Mouse (Mus musculus) C2C12 (cell line): ENCODE measurements at regions not wholly inside any gene's neighbourhood (a gene's known extent, or its start where the extent isn't known, plus 50 kb on each side); places are given as distances from the start of the nearest gene placed in this dataset.

Experiments
- H3K27me3 ChIP-seq: one replicate; pipeline ENCODE4 v1.6.1; 2011; ENCODE audit not compliant: control insufficient read depth, insufficient read depth, insufficient read length
- H3K36me3 ChIP-seq: one replicate; pipeline ENCODE4 v1.6.1; 2011; ENCODE audit not compliant: control insufficient read depth, insufficient read depth
- H3K4me3 ChIP-seq: one replicate; pipeline ENCODE4 v1.5.1; 2011; ENCODE audit warnings: mild to moderate bottlenecking, control low read depth; ENCODE audit not compliant: poor library complexity, insufficient read depth, severe bottlenecking
- H3K79me2 ChIP-seq: one replicate; pipeline ENCODE4 v1.6.1; 2011; ENCODE audit not compliant: control insufficient read depth, insufficient read depth
- H3K79me3 ChIP-seq: one replicate; pipeline ENCODE4 v1.6.1; 2011; ENCODE audit warnings: low read depth, control low read depth
- H3ac ChIP-seq: one replicate; pipeline ENCODE3; 2011; ENCODE audit warnings: low read depth; ENCODE audit not compliant: control insufficient read depth, insufficient read length
- CEBPB ChIP-seq: IDR thresholded peaks from one replicate; pipeline ENCODE4 v1.6.1; 2011; ENCODE audit warnings: low read depth, mild to moderate bottlenecking, control low read depth, moderate library complexity
- CTCF ChIP-seq: IDR thresholded peaks from one replicate; pipeline ENCODE4 v1.5.1; 2011; ENCODE audit not compliant: control insufficient read depth, insufficient read depth, insufficient read length
- FOSL1 ChIP-seq: IDR thresholded peaks from one replicate; pipeline ENCODE4 v1.8.0; 2011; ENCODE audit warnings: mild to moderate bottlenecking, low read length; ENCODE audit not compliant: poor library complexity, insufficient read depth, severe bottlenecking
- MAX ChIP-seq: IDR thresholded peaks from one replicate; pipeline ENCODE4 v1.6.1; 2011; ENCODE audit warnings: mild to moderate bottlenecking, control low read depth
- MYOD1 ChIP-seq: IDR thresholded peaks from one replicate; pipeline ENCODE4 v1.6.1; 2011; ENCODE audit warnings: low read depth; ENCODE audit not compliant: control insufficient read depth, insufficient read length
- MYOG ChIP-seq: IDR thresholded peaks from one replicate; pipeline ENCODE4 v1.6.1; 2011; ENCODE audit not compliant: control insufficient read depth, insufficient read length; ENCODE audit errors: extremely low read depth
- USF1 ChIP-seq: IDR thresholded peaks from one replicate; pipeline ENCODE4 v1.6.1; 2011; ENCODE audit warnings: low read depth, mild to moderate bottlenecking, control low read depth, moderate library complexity

DNA sequence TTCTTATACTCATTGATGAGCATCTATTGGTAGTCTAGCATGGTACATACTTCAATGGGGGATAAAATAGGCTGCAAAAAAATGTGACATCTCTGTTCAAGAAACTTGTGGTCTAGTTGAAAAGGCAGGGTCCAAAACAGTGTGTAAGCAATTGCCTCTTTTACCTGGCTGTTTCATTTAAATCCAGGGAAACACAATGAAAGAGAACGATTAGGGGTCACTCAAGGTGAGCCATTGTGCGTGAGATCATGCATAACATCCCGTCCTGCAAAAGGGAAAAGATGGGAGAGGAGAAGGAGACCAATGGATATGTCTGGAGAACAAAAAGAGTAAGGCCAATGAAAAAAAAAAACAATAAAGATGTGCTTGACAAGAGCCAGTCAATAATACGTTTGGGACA lies 93.6 kb upstream of the Olfm4 start:
- Histone ChIP-seq H3K27me3 (no peaks in the 10 kb centered on the region), H3K79me2 (no peaks in the 10 kb centered on the region), H3K4me3 (no peak overlapping the region), H3K79me3 (no peaks in the 10 kb centered on the region), H3ac (no peak overlapping the region), H3K36me3 (no peaks in the 10 kb centered on the region)
- TF ChIP-seq CTCF (no peak), MAX (no peak), FOSL1 (no peak), MYOD1 (no peak), CEBPB (no peak), MYOG (no peak), USF1 (no peak)

GRCm38 (mm10) chr14:79883487-79883886 lies 100.4 kb upstream of the Olfm4 start:
- Histone ChIP-seq H3K79me2 (no peaks in the 10 kb centered on the region), H3K4me3 (no peak overlapping the region), H3K79me3 (no peaks in the 10 kb centered on the region), H3ac (no peak overlapping the region), H3K36me3 (no peaks in the 10 kb centered on the region), H3K27me3 (peaks cover 3% of the 10 kb centered on the region)
- TF ChIP-seq CEBPB (no peak), FOSL1 (no peak), MYOG (no peak), CTCF (no peak), MYOD1 (no peak), MAX (no peak), USF1 (no peak)

- no peak overlapping the region for H3K4me3 ChIP-seq
- peaks cover 3% of the 10 kb centered on the region for H3K27me3 ChIP-seq
- TF ChIP-seq MAX (no peak), MYOG (no peak), CEBPB (no peak), CTCF (no peak), FOSL1 (no peak), USF1 (no peak), MYOD1 (no peak)
- no peaks in the 10 kb centered on the region for H3K79me3 ChIP-seq
- H3K79me2 ChIP-seq = no peaks in the 10 kb centered on the region
- H3ac ChIP-seq = no peak overlapping the region
- no peaks in the 10 kb centered on the region for H3K36me3 ChIP-seq
These were observed 102.2 kb upstream of the Olfm4 start for GRCm38 (mm10) chr14:79881726-79882125.

DNA sequence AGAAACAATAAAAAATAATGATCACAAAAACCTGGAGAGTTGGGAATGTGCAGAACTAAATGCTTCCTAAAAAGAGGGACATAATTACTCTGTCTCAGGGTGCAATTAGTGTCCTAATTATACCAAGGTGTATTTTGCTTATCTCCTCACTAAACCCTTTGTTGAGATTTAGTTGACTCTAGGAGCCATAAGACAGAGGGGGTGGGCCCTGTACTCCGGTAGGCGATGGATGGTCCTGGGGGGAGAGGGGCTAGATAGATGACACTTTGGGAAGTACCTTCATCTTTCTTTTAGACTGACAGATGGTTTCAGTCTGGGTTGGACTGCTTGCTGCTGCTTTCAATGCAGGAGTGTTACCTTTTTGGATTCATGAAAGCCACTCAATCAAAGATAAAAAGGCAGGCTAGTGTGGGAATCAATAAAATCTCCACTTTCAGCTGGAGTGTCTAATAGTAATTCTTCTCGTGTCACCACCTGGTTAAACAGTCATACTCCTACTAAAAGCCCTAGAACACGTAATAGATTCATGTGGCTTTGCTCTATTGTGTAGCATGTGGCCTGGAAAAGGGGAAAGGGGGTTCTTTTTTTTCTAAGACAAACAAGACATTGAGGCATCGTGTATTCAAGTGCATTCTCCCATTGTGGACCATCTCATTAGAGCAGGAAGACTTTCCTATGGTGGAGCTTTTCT lies 103.7 kb upstream of the Olfm4 start:
- H3K36me3 ChIP-seq = no peaks in the 10 kb centered on the region
- peaks cover 3% of the 10 kb centered on the region for H3K27me3 ChIP-seq
- no peak overlapping the region for H3K4me3 ChIP-seq
- TF ChIP-seq CEBPB = no peak
- no peak for TF ChIP-seq MYOD1
- TF ChIP-seq CTCF = no peak
- no peak for TF ChIP-seq MAX
- no peak for TF ChIP-seq FOSL1
- no peak for TF ChIP-seq MYOG
- TF ChIP-seq USF1 = no peak
- no peaks in the 10 kb centered on the region for H3K79me3 ChIP-seq
- H3K79me2 ChIP-seq = no peaks in the 10 kb centered on the region
- H3ac ChIP-seq = no peak overlapping the region

DNA sequence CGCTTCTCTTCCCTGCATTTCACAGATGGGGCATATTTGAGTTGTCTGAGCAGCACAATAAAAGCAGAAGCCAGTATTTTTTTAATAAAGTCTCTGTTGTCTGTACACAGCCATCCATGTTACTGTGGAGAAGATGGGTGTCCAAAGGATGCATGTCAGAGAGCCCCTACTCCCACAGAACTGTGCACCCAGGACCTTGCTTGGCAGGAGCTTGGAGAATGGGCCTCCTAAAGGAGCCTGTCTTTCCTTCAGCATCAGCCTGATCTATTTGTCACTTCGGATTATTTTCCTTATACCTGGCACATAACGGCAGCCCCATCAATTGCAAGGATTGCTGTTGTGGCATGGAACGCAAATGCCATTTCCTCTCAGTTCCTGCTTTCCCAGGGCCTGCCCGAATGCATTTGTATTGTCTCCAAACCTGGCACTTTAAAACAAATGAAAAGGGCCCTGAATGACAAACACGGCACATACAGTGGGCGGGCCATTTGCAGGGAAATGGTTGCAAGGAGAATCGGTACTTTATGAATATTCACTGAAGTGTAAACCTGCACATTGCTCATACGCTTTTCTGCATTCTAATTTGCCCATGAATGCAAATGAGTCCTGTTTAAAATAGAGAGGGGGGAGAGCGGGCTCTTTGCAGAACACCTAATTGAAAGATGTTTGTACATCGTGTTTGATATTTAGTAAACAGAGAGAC lies 104.4 kb upstream of the Olfm4 start:
- H3K27me3 ChIP-seq = peaks cover 3% of the 10 kb centered on the region
- H3K79me3 ChIP-seq = no peaks in the 10 kb centered on the region
- no peaks in the 10 kb centered on the region for H3K36me3 ChIP-seq
- TF ChIP-seq MYOG = no peak
- TF ChIP-seq MYOD1 = no peak
- no peak for TF ChIP-seq FOSL1
- TF ChIP-seq MAX = no peak
- TF ChIP-seq CTCF = no peak
- no peak for TF ChIP-seq USF1
- no peak for TF ChIP-seq CEBPB
- no peaks in the 10 kb centered on the region for H3K79me2 ChIP-seq
- no peak overlapping the region for H3K4me3 ChIP-seq
- H3ac ChIP-seq = no peak overlapping the region
